Mouse (Mus musculus) urinary bladder, postnatal 25 days (tissue): ENCODE data around the gene Vwf.
A peak's percentile ranks its signal among the peaks of the same experiment; 100 is the strongest.

Experiments used
- DNase-seq: peaks from one replicate; pipeline ENCODE4 v3.0.0; 2022; ENCODE audit warnings: low spot score

Vwf gene

GRCm38 (mm10) chr6:125548406-125548805 lies 1.8 kb downstream of the Vwf start:
- no peak for DNase-seq

- DNase-seq: no peak
Observed at GRCm38 (mm10) chr6:125550172-125550571, 3.6 kb downstream of the Vwf start.

- DNase-seq: no peak
Observed at GRCm38 (mm10) chr6:125552760-125553159, 6.2 kb downstream of the Vwf start.

GRCm38 (mm10) chr6:125553551-125553950 lies 7.0 kb downstream of the Vwf start:
- no peak for DNase-seq

- no peak for DNase-seq
Observed at GRCm38 (mm10) chr6:125558831-125559230, 12.3 kb downstream of the Vwf start.

GRCm38 (mm10) chr6:125561031-125561430 lies 14.5 kb downstream of the Vwf start:
- no peak for DNase-seq

GRCm38 (mm10) chr6:125561521-125561920 lies 14.9 kb downstream of the Vwf start:
- no peak for DNase-seq

GRCm38 (mm10) chr6:125564812-125565281 lies 18.3 kb downstream of the Vwf start:
- DNase-seq: no peak

- no peak for DNase-seq
Observed at GRCm38 (mm10) chr6:125565326-125565725, 18.8 kb downstream of the Vwf start.

- no peak for DNase-seq
Observed at GRCm38 (mm10) chr6:125566656-125567055, 20.1 kb downstream of the Vwf start.

- DNase-seq: no peak
Observed at GRCm38 (mm10) chr6:125568381-125568780, 21.8 kb downstream of the Vwf start.

GRCm38 (mm10) chr6:125572291-125573188 lies 26.0 kb downstream of the Vwf start:
- peak; percentile 77 for DNase-seq

GRCm38 (mm10) chr6:125573189-125573928 lies 26.8 kb downstream of the Vwf start:
- DNase-seq: peak; percentile 60

- no peak for DNase-seq
Observed at GRCm38 (mm10) chr6:125575080-125575479, 28.5 kb downstream of the Vwf start.

- no peak for DNase-seq
Observed at GRCm38 (mm10) chr6:125577301-125577700, 30.7 kb downstream of the Vwf start.

GRCm38 (mm10) chr6:125577882-125578646 lies 31.5 kb downstream of the Vwf start:
- DNase-seq: no peak

GRCm38 (mm10) chr6:125578647-125579011 lies 32.1 kb downstream of the Vwf start:
- no peak for DNase-seq

- DNase-seq: no peak
Observed at GRCm38 (mm10) chr6:125579864-125580263, 33.3 kb downstream of the Vwf start.

GRCm38 (mm10) chr6:125583666-125584065 lies 37.1 kb downstream of the Vwf start:
- no peak for DNase-seq

GRCm38 (mm10) chr6:125584266-125584665 lies 37.7 kb downstream of the Vwf start:
- DNase-seq: no peak

- DNase-seq: no peak
Observed at GRCm38 (mm10) chr6:125585579-125585978, 39.0 kb downstream of the Vwf start.

- DNase-seq: no peak
Observed at GRCm38 (mm10) chr6:125586042-125586566, 39.5 kb downstream of the Vwf start.
